Mouse (Mus musculus): ENCODE results near the gene Gtpbp4. TPM values are rescaled to one million over a fixed set of nuclear protein-coding genes. Genes with fewer than 3 reads are reported as not detected.

The Gtpbp4 gene
- polyA plus RNA-seq, 1 experiment = 7.5 TPM

- TF ChIP-seq POLR2A (IDR thresholded peaks at IDR 0.05; ENCODE audit: low read depth, low read length) (no peak), CTCF (conservative IDR thresholded peaks at IDR 0.05; ENCODE audit: insufficient read depth, insufficient read length, low read depth, low read length) (no peak)
- H3K4me1 ChIP-seq (ENCODE audit: control insufficient read depth, insufficient read depth, low read length) = no peaks in the 10 kb centered on the region
- H3K4me3 ChIP-seq (ENCODE audit: insufficient read depth, low read depth, low read length) = no peak overlapping the region
- no peaks in the 10 kb centered on the region for H3K27me3 ChIP-seq (replicated peaks; ENCODE audit: control insufficient read depth, insufficient read depth, low read length)
- no peak for DNase-seq
- no peaks in the 10 kb centered on the region for H3K36me3 ChIP-seq (ENCODE audit: control insufficient read depth, insufficient read depth, low read length)
- WGBS = 63% methylated on average over 1 of the region's 1 CpGs
- H3K27ac ChIP-seq (ENCODE audit: insufficient read depth, low read depth, low read length) = no peak overlapping the region
Observed at GRCm38 (mm10) chr13:9027251-9027650, 31.4 kb upstream of the Gtpbp4 start.

GRCm38 (mm10) chr13:9022623-9023022, 26.7 kb upstream of the Gtpbp4 start:
- no peak overlapping the region for H3K4me3 ChIP-seq (ENCODE audit: insufficient read depth, low read depth, low read length)
- no peaks in the 10 kb centered on the region for H3K27me3 ChIP-seq (replicated peaks; ENCODE audit: control insufficient read depth, insufficient read depth, low read length)
- H3K27ac ChIP-seq (ENCODE audit: insufficient read depth, low read depth, low read length) = no peak overlapping the region
- H3K4me1 ChIP-seq (ENCODE audit: control insufficient read depth, insufficient read depth, low read length) = no peaks in the 10 kb centered on the region; the same call in 1 of the 2 replicates
- H3K36me3 ChIP-seq (ENCODE audit: control insufficient read depth, insufficient read depth, low read length) = no peaks in the 10 kb centered on the region
- DNase-seq = no peak
- WGBS = 75% methylated on average over 1 of the region's 1 CpGs
- TF ChIP-seq POLR2A (IDR thresholded peaks at IDR 0.05; ENCODE audit: low read depth, low read length) = no peak
- TF ChIP-seq CTCF (conservative IDR thresholded peaks at IDR 0.05; ENCODE audit: insufficient read depth, insufficient read length, low read depth, low read length) = no peak

DNA sequence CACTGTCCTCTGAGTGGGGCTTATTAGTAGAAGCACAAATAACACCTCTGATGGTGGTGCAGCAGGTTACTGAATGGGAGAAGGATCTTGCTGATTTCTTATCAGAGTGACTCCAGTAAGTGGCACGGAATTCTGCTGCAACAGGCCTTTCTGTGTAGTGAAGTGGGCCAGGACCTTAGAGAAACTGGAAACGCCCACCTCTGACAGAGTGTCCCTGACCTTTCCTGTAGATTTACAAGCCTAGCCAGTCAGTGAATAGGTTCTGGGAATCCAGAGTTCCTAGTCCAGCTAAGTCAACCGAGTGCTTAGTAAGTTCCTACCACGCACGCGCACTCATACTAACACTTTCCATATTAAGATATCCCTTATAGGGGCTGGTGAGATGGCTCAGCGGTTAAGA, 25.7 kb upstream of the Gtpbp4 start:
- WGBS = 80% methylated on average over 7 of the region's 7 CpGs
- no peaks in the 10 kb centered on the region; the same call in 1 of the 2 replicates for H3K4me1 ChIP-seq (ENCODE audit: control insufficient read depth, insufficient read depth, low read length)
- no peak for TF ChIP-seq POLR2A (IDR thresholded peaks at IDR 0.05; ENCODE audit: low read depth, low read length)
- no peak for TF ChIP-seq CTCF (conservative IDR thresholded peaks at IDR 0.05; ENCODE audit: insufficient read depth, insufficient read length, low read depth, low read length)
- no peaks in the 10 kb centered on the region for H3K27me3 ChIP-seq (replicated peaks; ENCODE audit: control insufficient read depth, insufficient read depth, low read length)
- no peak overlapping the region for H3K27ac ChIP-seq (ENCODE audit: insufficient read depth, low read depth, low read length)
- H3K4me3 ChIP-seq (ENCODE audit: insufficient read depth, low read depth, low read length) = no peak overlapping the region
- no peaks in the 10 kb centered on the region for H3K36me3 ChIP-seq (ENCODE audit: control insufficient read depth, insufficient read depth, low read length)
- DNase-seq = peak; percentile 50

GRCm38 (mm10) chr13:9019713-9020112, 23.8 kb upstream of the Gtpbp4 start:
- H3K27ac ChIP-seq (ENCODE audit: insufficient read depth, low read depth, low read length) = no peak overlapping the region
- 77% methylated on average over 4 of the region's 4 CpGs for WGBS

DNA sequence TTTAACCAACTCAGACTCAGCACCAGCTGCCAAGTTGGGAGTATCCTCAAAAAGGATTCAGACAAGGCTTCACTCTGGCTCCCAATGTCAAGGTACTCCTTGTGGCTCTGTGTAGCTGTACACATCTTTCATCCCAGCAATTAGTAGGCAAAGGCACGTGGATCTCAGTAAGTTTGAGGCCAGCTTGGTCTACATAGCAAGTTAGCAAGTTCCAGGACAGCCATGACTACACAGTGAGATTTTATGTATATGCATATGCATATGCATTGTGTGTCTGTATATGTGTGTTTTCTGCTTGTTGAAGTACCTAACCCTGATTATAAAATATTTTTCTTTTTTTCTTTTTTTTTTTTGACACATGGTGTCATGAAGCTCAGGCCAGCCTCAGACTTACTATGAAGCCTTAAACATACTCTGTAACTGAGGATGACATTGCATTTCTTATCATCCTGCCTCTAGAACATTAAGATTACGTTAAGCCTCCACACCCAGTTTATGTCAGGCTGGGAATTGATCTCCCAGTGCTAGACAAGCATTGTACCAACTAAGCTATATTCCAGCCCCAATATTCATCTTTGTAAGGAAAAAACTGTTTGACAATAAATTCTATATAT, 23.2 kb upstream of the Gtpbp4 start:
- H3K27ac ChIP-seq (ENCODE audit: insufficient read depth, low read depth, low read length) = no peak overlapping the region
- H3K36me3 ChIP-seq (ENCODE audit: control insufficient read depth, insufficient read depth, low read length) = no peaks in the 10 kb centered on the region
- H3K27me3 ChIP-seq (replicated peaks; ENCODE audit: control insufficient read depth, insufficient read depth, low read length) = no peaks in the 10 kb centered on the region
- TF ChIP-seq POLR2A (IDR thresholded peaks at IDR 0.05; ENCODE audit: low read depth, low read length) (no peak), CTCF (conservative IDR thresholded peaks at IDR 0.05; ENCODE audit: insufficient read depth, insufficient read length, low read depth, low read length) (no peak)
- no peak overlapping the region for H3K4me3 ChIP-seq (ENCODE audit: insufficient read depth, low read depth, low read length)
- 82% methylated on average over 2 of the region's 2 CpGs for WGBS
- H3K4me1 ChIP-seq (ENCODE audit: control insufficient read depth, insufficient read depth, low read length) = peaks cover 4% of the 10 kb centered on the region; the same call in 1 of the 2 replicates
- no peak for DNase-seq

More at GRCm38 (mm10) chr13:9019713-9020112, 23.8 kb upstream of the Gtpbp4 start:
- DNase-seq = no peak
- Histone ChIP-seq H3K4me1 (ENCODE audit: control insufficient read depth, insufficient read depth, low read length) (no peaks in the 10 kb centered on the region; the same call in 1 of the 2 replicates), H3K4me3 (ENCODE audit: insufficient read depth, low read depth, low read length) (no peak overlapping the region), H3K27me3 (replicated peaks; ENCODE audit: control insufficient read depth, insufficient read depth, low read length) (no peaks in the 10 kb centered on the region), H3K36me3 (ENCODE audit: control insufficient read depth, insufficient read depth, low read length) (no peaks in the 10 kb centered on the region)
- no peak for TF ChIP-seq POLR2A (IDR thresholded peaks at IDR 0.05; ENCODE audit: low read depth, low read length)
- no peak for TF ChIP-seq CTCF (conservative IDR thresholded peaks at IDR 0.05; ENCODE audit: insufficient read depth, insufficient read length, low read depth, low read length)

DNA sequence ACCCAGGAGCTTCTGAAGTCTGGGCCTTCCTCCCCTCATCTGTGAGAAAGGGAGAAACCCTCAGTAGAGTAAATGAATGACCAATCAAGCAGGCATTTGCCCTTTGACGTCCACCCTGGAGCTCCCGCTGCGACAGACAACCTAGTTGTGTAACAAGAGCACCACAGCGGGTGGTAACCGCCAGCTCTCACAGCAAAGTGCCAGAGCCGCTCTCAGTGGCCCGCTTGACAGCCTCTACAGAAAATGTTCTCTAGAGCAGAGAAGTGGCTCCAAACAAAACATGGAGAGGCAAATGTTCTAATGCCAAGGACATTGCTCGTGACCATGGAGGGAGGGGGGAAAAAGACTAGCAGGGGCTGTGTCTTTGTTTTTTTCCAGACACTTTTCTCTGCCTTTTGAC, 21.3 kb upstream of the Gtpbp4 start:
- TF ChIP-seq POLR2A (IDR thresholded peaks at IDR 0.05; ENCODE audit: low read depth, low read length) = no peak
- no peak for TF ChIP-seq CTCF (conservative IDR thresholded peaks at IDR 0.05; ENCODE audit: insufficient read depth, insufficient read length, low read depth, low read length)
- H3K27me3 ChIP-seq (replicated peaks; ENCODE audit: control insufficient read depth, insufficient read depth, low read length) = no peaks in the 10 kb centered on the region
- WGBS = 5% methylated on average over 8 of the region's 8 CpGs
- no peaks in the 10 kb centered on the region for H3K36me3 ChIP-seq (ENCODE audit: control insufficient read depth, insufficient read depth, low read length)
- peak overlapping the region; percentile 92 for H3K27ac ChIP-seq (ENCODE audit: insufficient read depth, low read depth, low read length)
- no peak overlapping the region for H3K4me3 ChIP-seq (ENCODE audit: insufficient read depth, low read depth, low read length)
- peak; percentile 94 for DNase-seq
- H3K4me1 ChIP-seq (ENCODE audit: control insufficient read depth, insufficient read depth, low read length) = peaks cover 4% of the 10 kb centered on the region; the same call in 1 of the 2 replicates

GRCm38 (mm10) chr13:9014431-9014830, 18.5 kb upstream of the Gtpbp4 start:
- Histone ChIP-seq H3K27me3 (replicated peaks; ENCODE audit: control insufficient read depth, insufficient read depth, low read length) (no peaks in the 10 kb centered on the region), H3K4me3 (ENCODE audit: insufficient read depth, low read depth, low read length) (no peak overlapping the region), H3K4me1 (ENCODE audit: control insufficient read depth, insufficient read depth, low read length) (peaks cover 4% of the 10 kb centered on the region; the same call in 1 of the 2 replicates), H3K36me3 (ENCODE audit: control insufficient read depth, insufficient read depth, low read length) (no peaks in the 10 kb centered on the region), H3K27ac (ENCODE audit: insufficient read depth, low read depth, low read length) (peak overlapping the region; percentile 73)
- 12% methylated on average over 3 of the region's 3 CpGs for WGBS
- no peak for TF ChIP-seq CTCF (conservative IDR thresholded peaks at IDR 0.05; ENCODE audit: insufficient read depth, insufficient read length, low read depth, low read length)
- DNase-seq = peak; percentile 86
